Mouse (Mus musculus) layer of hippocampus, postnatal 10 days (tissue): ENCODE results near the gene Anxa2. TPM values are rescaled to one million over a fixed set of nuclear protein-coding genes. Genes with fewer than 3 reads are reported as not detected.
A peak's percentile ranks its signal among the peaks of the same experiment; 100 is the strongest.

Experiments used
- DNase-seq, 2 experiments: peaks; one replicate each; pipeline ENCODE4 v3.0.0; 2021; ENCODE audit warnings: low spot score in 2 of 2
- long read RNA-seq: library from polyadenylated mRNA; stranded (forward); transcript quantifications from one replicate; pipeline ENCODE4 v2.0.0, GENCODE M21; 2023
- total RNA-seq, 2 experiments: library from RNA; stranded (reverse); gene quantifications; 2 replicates each; pipeline ENCODE4 v1.2.3; 2021

The Anxa2 gene
- total RNA-seq = 10 to 100 TPM; 17.7 to 19.2 TPM
- long read RNA-seq, transcript Anxa2-201 (13 exons, 1,447 nt) = major isoform, 31 of 41 reads
- long read RNA-seq, partial matches to known transcripts = 1 of 41 reads
- long read RNA-seq, other reads (novel, unspliced or antisense) = 9 of 41 reads

- peak; percentile 40 to 55 for DNase-seq
These were observed at the start of gene Anxa2 for GRCm38 (mm10) chr9:69453066-69453900. Anxa2 (plus strand) TSS chr9:69453620.

DNA sequence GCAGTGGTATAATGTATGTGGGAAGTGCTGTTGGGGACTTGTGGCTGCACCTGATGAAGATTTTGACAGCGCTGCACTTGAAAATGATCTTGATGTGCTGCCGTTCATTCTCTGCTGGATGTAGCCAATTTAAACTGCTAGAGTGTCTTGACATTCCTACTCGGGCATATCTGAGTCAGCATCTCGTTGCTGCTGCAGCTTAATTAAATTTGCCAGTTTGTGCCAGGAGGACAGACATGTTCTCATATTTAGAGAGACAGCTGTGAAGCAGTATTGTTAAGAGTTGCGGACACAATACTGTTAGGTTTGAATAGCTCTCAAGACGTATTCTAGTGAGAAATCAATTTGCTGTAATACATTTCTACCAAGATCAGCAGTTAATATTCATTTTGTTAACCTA lies 48.7 kb upstream of the Anxa2 start:
- no peak for DNase-seq

DNA sequence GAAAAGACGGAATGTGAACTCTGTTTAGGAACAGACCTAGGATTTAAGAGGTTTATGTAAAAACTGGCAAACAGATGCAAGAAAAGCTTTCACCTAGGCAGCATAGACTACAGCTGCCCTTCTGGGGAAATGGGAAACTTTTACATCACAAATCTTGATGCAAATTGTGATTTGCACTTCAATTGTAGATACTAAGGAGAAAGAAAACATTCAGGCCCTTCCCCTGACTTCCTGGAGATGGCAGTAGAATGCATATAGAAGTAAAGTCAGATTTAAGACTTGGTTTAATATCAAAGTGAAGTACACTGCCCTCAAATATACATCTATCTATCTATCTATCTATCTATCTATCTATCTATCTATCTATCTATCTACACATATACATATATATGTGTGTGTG lies 33.9 kb upstream of the Anxa2 start:
- DNase-seq = no peak

DNA sequence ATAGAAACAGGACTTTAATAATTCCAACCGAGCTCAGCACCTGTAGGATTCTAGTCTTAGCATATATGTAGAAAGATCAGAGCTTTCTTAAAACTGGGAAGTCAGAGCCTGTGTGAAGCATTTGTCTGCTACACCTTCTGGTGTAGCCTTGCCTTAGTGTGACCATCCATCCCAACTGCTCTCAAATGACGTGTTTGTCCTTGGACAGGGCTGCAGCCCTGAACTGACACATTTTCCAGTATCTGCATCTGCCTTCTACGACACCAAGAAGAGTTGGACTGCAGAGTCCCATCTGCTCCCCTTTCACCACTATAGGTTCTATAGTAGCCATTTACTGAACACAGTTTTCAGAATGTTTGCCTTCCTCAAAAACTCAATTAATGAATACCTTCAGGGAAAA lies 22.9 kb upstream of the Anxa2 start:
- no peak for DNase-seq

DNA sequence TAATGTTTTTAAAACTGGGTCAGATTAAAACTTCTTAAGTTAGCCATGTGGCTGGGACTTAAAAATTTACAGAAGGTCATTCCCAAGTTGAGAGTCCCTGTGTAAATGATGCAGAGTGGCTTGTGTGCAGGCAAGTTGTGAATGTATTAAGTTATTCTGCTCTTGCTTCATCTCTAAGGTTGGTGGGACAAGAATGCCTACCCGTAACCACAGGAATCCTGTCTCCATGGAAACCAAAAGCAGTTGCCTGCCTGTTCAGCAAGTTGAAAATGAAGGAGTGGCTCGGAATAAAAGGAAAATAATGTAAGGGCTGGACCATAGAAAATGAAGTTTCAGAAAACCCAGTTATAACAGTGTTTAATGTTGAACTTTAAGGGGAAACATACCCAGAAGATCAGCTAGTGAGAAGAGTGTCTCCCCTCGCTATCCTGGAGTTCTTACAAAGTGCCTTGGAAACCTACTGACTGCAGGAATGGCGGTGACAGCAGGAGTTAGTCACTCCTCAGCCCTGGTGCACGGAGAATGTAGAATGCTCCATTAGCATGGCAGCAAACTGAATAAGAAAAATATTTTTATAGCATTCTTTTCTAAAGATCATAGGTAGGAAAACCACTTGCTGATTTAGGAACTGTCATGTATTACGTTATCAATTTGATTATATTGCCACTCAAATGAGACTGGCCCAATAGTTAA lies 21.4 kb upstream of the Anxa2 start:
- no peak for DNase-seq

DNA sequence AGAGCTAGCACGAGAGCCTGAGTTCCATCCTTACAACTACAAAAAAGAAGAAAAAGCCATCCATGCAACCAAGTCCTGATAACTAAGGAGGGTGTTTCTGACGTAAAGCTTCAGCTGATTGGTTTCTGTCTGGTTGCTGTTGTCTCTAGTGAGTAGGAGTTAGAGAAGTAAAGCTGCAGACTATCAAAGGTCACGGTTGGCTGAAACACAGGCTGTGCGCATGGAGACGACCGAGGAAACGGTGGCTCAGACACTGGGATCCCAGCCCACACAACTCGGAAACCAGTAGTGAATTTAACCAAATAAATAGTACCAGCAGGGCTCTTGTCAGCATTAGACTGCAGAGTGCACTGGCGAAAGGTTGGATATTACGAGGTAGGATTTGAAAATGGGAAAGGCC lies 18.2 kb upstream of the Anxa2 start:
- no peak for DNase-seq

GRCm38 (mm10) chr9:69435662-69436061 lies 17.8 kb upstream of the Anxa2 start:
- no peak for DNase-seq

DNA sequence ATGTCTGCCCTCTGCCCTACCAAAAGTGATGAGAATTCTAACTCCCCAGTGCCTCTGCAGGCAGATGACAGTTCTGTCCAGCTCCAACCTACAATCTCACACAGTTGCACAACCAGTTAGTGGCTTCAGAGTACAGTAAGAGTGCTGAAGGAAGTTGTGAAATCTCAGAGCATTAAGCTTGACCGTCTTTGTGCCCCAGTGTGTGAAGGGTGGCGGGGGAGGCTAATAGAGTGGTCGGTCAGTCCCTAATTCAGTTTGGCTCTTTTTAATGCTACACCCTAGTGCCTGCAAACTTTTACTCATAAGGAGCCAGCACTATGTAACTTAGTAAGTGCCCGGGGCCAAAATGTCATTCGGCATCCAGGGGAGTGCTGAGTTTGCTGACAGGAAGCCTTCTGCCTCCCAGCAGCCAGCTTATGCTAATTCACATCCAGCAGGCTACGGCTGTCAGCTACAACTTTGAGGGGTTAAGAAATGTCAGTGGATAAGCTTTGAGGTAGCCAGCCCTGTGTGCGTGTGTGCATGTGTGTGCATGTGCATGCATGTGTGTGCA lies 13.5 kb upstream of the Anxa2 start:
- no peak for DNase-seq

- DNase-seq = no peak
These were observed 10.9 kb upstream of the Anxa2 start for GRCm38 (mm10) chr9:69442471-69443038.

DNA sequence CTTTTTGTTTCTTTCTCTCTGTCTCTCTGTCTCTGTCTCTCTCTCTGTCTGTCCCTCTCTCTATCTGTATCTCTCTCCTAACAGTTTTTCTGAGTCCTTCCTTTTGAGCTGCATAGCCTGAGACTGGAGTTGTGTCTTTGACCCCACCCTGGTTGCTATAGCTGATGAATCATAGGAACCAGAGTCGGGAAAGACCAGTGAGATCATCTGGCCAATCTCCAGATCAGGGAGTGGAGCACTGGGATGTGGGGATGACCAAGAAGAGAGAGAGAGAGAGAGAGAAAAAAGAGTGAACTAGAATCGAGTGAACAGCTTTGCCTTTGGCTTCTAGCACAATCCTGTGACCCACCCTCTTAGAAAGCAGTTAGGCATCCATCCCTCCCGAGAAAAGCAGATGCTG lies 10.2 kb upstream of the Anxa2 start:
- DNase-seq = no peak

GRCm38 (mm10) chr9:69448801-69449200 lies 4.6 kb upstream of the Anxa2 start:
- no peak for DNase-seq

DNA sequence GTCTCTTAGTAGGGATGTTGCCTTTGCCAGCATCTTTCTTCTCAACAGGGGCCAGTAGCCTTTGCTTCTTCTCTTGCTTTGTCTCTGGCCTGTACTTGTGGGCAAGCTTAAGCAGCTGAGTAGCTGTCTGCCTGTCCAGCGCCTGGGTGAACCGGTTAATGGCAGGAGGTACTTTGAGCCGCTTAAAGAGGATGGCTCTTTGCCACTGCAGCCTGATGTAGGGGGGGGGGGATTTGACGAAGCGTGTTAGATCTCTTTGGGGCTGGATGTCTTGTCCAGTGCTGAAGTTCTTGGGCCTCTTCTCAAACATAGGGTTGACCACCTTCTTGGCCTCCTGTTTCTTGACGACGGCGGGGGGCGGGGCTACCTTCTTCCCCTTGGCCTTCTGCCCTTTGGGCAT lies 2.8 kb upstream of the Anxa2 start:
- DNase-seq = no peak

- DNase-seq = no peak
These were observed 1.3 kb upstream of the Anxa2 start for GRCm38 (mm10) chr9:69451886-69452810.

DNA sequence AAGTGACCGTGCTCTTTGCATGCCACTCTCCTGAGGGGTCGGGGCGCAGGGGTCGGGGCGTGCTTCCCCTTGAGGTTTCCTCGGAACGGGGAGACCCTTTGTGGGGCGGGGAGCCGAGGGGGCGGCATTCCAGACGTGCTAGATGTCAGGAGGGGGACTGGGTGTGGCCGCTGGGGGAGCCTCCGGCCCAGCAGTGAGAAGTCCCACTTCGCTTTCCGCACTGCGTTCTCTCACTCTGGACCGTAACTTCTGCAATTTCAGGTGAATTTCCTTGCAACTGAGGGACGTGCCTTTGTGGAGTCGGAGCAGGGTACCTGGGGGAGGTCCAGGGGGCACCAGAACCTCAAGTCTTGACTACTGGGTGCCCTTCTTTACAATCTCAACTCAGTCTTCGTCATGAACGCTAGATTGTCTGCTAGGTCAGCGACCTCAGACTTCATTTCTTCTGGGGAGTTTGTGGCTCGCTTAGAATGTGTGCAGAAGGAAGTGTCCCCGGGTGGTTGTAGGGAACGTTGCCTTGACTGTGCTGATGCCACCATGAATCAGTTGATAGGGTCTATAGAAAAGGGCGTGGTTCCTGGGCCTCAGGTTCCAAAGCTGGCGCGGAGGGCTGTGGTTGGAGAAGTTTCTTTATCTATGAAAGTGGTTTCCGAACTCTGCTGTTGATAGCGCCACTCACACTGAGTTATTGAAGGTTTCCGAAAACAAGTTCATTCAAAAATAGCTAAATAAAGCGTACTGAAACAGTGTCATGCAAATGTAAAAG lies 664 bp downstream of the Anxa2 start:
- no peak for DNase-seq

GRCm38 (mm10) chr9:69454691-69455090 lies 1.3 kb downstream of the Anxa2 start:
- DNase-seq = no peak

DNA sequence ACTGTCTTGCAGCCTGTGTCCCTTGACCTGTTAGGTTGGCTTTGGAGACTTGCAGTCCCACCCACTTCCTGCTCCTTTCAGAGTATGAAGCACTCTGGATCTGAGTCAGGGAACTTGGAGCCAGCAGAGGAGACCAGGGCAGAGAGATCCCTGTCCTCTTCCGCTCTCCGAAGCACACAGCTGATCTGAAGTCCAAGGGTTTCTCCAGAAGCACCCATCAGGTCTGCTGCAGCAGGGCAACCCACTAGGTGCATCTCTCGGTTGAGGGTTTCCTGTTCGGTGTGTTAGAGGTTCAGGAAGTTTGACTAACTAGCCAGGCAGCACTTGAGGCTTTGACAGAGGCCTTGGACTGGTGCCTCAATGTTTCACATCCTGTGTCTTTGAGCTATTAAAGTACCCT lies 2.0 kb downstream of the Anxa2 start:
- no peak for DNase-seq

DNA sequence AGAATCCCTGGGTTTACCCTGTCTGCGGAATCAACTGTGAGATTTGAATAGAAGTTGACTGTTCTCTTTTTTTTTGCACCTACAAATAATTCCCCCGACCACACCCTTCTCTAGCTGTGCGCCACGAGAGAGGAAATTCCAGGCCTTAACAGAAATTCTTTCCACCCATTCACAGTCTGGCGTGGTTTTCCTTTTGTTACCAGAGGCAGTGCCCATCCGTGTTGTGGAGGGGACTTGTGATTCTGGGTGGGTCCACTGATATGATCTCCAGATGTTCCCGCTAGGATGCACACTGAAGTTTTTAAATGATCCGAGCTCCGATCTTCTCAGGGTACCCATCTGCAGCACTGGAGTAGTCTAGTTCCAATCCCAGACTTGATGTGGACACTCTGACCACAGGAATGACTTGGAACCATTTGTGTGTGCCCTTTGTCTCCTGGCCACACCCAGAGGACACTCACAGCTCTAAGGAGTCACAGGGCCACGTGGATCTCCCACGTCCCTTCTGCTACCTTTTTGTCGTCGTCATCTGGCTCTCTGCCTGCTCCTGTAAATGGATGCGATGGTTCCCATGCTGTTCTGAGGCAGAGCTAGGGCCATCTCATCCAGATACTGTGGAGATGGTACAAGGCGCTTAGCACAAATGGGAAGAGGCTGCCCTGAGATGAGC lies 3.1 kb downstream of the Anxa2 start:
- no peak for DNase-seq

DNA sequence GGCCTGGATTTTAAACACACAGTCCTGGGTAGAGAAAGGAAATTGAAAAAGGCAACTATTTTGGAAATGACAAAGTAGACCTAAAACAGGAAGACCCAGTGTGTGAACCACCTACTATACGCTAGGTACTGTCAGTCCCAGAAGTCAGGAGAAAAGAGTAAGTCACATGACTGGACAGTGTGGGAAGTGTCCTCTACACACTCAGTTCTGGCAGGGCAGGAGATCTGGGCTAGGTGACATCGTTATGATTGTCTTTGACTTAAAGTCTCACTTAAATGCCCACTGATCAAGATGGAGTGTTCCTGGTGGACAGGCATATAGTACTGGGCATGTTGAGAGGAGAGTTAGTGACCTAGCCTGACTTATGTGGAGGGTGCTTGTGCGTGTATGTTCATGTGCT lies 3.7 kb downstream of the Anxa2 start:
- DNase-seq = no peak
